Mouse (Mus musculus) embryonic facial prominence, embryonic 13.5 days (tissue): ENCODE results near the gene Gm16253. TPM values are rescaled to one million over a fixed set of nuclear protein-coding genes. Genes with fewer than 3 reads are reported as not detected.
A peak's percentile ranks its signal among the peaks of the same experiment; 100 is the strongest.

Source experiments
- ATAC-seq: fragments of 200-750 bp; cut with Nextera tagmentation; 2 replicates; pipeline ENCODE4 v1.8.0; 2017; ENCODE audit warnings: low read depth; ENCODE audit not compliant: insufficient number of reproducible peaks, insufficient read depth, low FRiP score, low TSS enrichment
- H3K27ac ChIP-seq: fragments of 300-500 bp; sonication (generic); 2 replicates; pipeline ENCODE4 v1.5.1; 2015; ENCODE audit warnings: moderate library complexity, mild to moderate bottlenecking, inconsistent platforms
- H3K27me3 ChIP-seq: fragments of 300-500 bp; sonication (generic); 2 replicates; pipeline ENCODE4 v1.6.1; 2015; ENCODE audit warnings: mild to moderate bottlenecking, inconsistent platforms
- H3K36me3 ChIP-seq: fragments of 300-500 bp; sonication (generic); 2 replicates; pipeline ENCODE4 v1.6.1; 2015; ENCODE audit warnings: mild to moderate bottlenecking, inconsistent platforms
- H3K4me1 ChIP-seq: fragments of 300-500 bp; sonication (generic); 2 replicates; pipeline ENCODE4 v1.6.1; 2015; ENCODE audit warnings: inconsistent platforms
- H3K4me2 ChIP-seq: fragments of 300-500 bp; sonication (generic); 2 replicates; pipeline ENCODE4 v1.6.1; 2015; ENCODE audit warnings: moderate library complexity, mild to moderate bottlenecking, inconsistent platforms
- H3K4me3 ChIP-seq: fragments of 300-500 bp; sonication (generic); 2 replicates; pipeline ENCODE4 v1.5.1; 2015; ENCODE audit warnings: mild to moderate bottlenecking, inconsistent platforms
- H3K9ac ChIP-seq: fragments of 300-500 bp; sonication (generic); 2 replicates; pipeline ENCODE4 v1.6.1; 2015; ENCODE audit warnings: mild to moderate bottlenecking, inconsistent platforms
- H3K9me3 ChIP-seq: fragments of 300-500 bp; sonication (generic); 2 replicates; pipeline ENCODE4 v1.6.1; 2016; ENCODE audit warnings: inconsistent platforms
- WGBS: fragments of 180-500 bp; shearing (Covaris S2); methylation state at CpG from one replicate; pipeline ENCODE4 v1.1.7; 2015; ENCODE audit warnings: mixed read lengths; 5-methylcytosine and 5-hydroxymethylcytosine counted together
- polyA plus RNA-seq: library from polyadenylated mRNA; unstranded; fragments of >200 nt; fragmentation: Nextera tagmentation; extraction: Ambion mirVana; gene quantifications from 2 replicates; pipeline ENCODE4 v1.2.1, GENCODE M21; 2015

Gm16253 gene
- polyA plus RNA-seq, 1 experiment from 2014 or later = 1.5 TPM

GRCm38 (mm10) chr3:96566661-96567450 lies 9.9 kb upstream of the Gm16253 start:
- no peaks in the 10 kb centered on the region for H3K27me3 ChIP-seq
- no peaks in the 10 kb centered on the region for H3K9me3 ChIP-seq
- no peak overlapping the region for H3K4me3 ChIP-seq
- no peak overlapping the region for H3K4me2 ChIP-seq
- no peak for ATAC-seq
- H3K36me3 ChIP-seq = no peaks in the 10 kb centered on the region
- H3K27ac ChIP-seq = no peak overlapping the region
- no peak overlapping the region for H3K9ac ChIP-seq
- peaks cover 11% of the 10 kb centered on the region; the same call in 1 of the 2 replicates for H3K4me1 ChIP-seq
- WGBS = 84% methylated on average over 8 of the region's 8 CpGs

GRCm38 (mm10) chr3:96568605-96569004 lies 8.2 kb upstream of the Gm16253 start:
- Histone ChIP-seq H3K9me3 (no peaks in the 10 kb centered on the region), H3K4me1 (peaks cover 11% of the 10 kb centered on the region; the same call in 1 of the 2 replicates), H3K36me3 (no peaks in the 10 kb centered on the region), H3K9ac (no peak overlapping the region), H3K4me3 (no peak overlapping the region), H3K27me3 (no peaks in the 10 kb centered on the region), H3K27ac (no peak overlapping the region), H3K4me2 (no peak overlapping the region)
- ATAC-seq = no peak
- WGBS = 69% methylated on average over 8 of the region's 8 CpGs

- peaks cover 3% of the 10 kb centered on the region; the same call in 1 of the 2 replicates for H3K4me1 ChIP-seq
- ATAC-seq = no peak
- H3K4me3 ChIP-seq = no peak overlapping the region
- no peak overlapping the region for H3K9ac ChIP-seq
- H3K9me3 ChIP-seq = no peaks in the 10 kb centered on the region
- H3K27ac ChIP-seq = no peak overlapping the region
- no peak overlapping the region for H3K4me2 ChIP-seq
- 94% methylated on average over 13 of the region's 13 CpGs for WGBS
- no peaks in the 10 kb centered on the region for H3K27me3 ChIP-seq
- no peaks in the 10 kb centered on the region for H3K36me3 ChIP-seq
These were observed 7.3 kb upstream of the Gm16253 start for GRCm38 (mm10) chr3:96569506-96569905.

GRCm38 (mm10) chr3:96569966-96570605 lies 6.7 kb upstream of the Gm16253 start:
- ATAC-seq = no peak
- WGBS = 88% methylated on average over 11 of the region's 11 CpGs

GRCm38 (mm10) chr3:96570643-96571042 lies 6.1 kb upstream of the Gm16253 start:
- no peaks in the 10 kb centered on the region for H3K27me3 ChIP-seq
- H3K27ac ChIP-seq = no peak overlapping the region
- H3K4me2 ChIP-seq = no peak overlapping the region
- no peak overlapping the region for H3K9ac ChIP-seq
- 57% methylated on average over 7 of the region's 7 CpGs for WGBS
- H3K4me3 ChIP-seq = no peak overlapping the region
- no peaks in the 10 kb centered on the region for H3K36me3 ChIP-seq
- 0 out of 2 replicates have a peak, but pooled peaks cover 3% of the 10 kb centered on the region for H3K4me1 ChIP-seq
- ATAC-seq = no peak
- H3K9me3 ChIP-seq = no peaks in the 10 kb centered on the region

More at GRCm38 (mm10) chr3:96569966-96570605, 6.7 kb upstream of the Gm16253 start:
- Histone ChIP-seq H3K9me3 (no peaks in the 10 kb centered on the region), H3K4me1 (no peaks in the 10 kb centered on the region), H3K4me3 (no peak overlapping the region), H3K9ac (no peak overlapping the region), H3K27me3 (no peaks in the 10 kb centered on the region), H3K4me2 (no peak overlapping the region), H3K27ac (no peak overlapping the region), H3K36me3 (no peaks in the 10 kb centered on the region)

- Histone ChIP-seq H3K27ac (no peak overlapping the region), H3K4me3 (no peak overlapping the region), H3K36me3 (no peaks in the 10 kb centered on the region), H3K4me2 (no peak overlapping the region), H3K9me3 (no peaks in the 10 kb centered on the region), H3K4me1 (peaks cover 7% of the 10 kb centered on the region), H3K9ac (no peak overlapping the region), H3K27me3 (no peaks in the 10 kb centered on the region)
- no peak for ATAC-seq
- 85% methylated on average over 2 of the region's 2 CpGs for WGBS
These were observed 5.4 kb upstream of the Gm16253 start for GRCm38 (mm10) chr3:96571336-96571735.

- Histone ChIP-seq H3K4me2 (no peak overlapping the region), H3K9ac (no peak overlapping the region), H3K36me3 (no peaks in the 10 kb centered on the region), H3K4me3 (no peak overlapping the region), H3K27me3 (no peaks in the 10 kb centered on the region), H3K9me3 (no peaks in the 10 kb centered on the region), H3K4me1 (peaks cover 15% of the 10 kb centered on the region), H3K27ac (no peak overlapping the region)
- 70% methylated on average over 16 of the region's 16 CpGs for WGBS
- ATAC-seq = no peak
These were observed 4.7 kb upstream of the Gm16253 start for GRCm38 (mm10) chr3:96571896-96572698.

- Histone ChIP-seq H3K9ac (no peak overlapping the region), H3K4me1 (peaks cover 18% of the 10 kb centered on the region)
- WGBS = 70% methylated on average over 19 of the region's 19 CpGs
These were observed 2.9 kb upstream of the Gm16253 start for GRCm38 (mm10) chr3:96573611-96574511.

GRCm38 (mm10) chr3:96575272-96575984 lies 1.4 kb upstream of the Gm16253 start:
- WGBS = 88% methylated on average over 8 of the region's 8 CpGs
- ATAC-seq = no peak
- Histone ChIP-seq H3K4me1 (peaks cover 26% of the 10 kb centered on the region), H3K27me3 (no peaks in the 10 kb centered on the region), H3K9ac (no peak overlapping the region), H3K27ac (no peak overlapping the region; the same call in 1 of the 2 replicates), H3K4me3 (no peak overlapping the region), H3K9me3 (no peaks in the 10 kb centered on the region), H3K36me3 (peaks cover 5% of the 10 kb centered on the region; the same call in 1 of the 2 replicates), H3K4me2 (no peak overlapping the region)

More at GRCm38 (mm10) chr3:96573611-96574511, 2.9 kb upstream of the Gm16253 start:
- no peak for ATAC-seq
- H3K4me3 ChIP-seq = no peak overlapping the region
- no peak overlapping the region for H3K27ac ChIP-seq
- peaks cover 4% of the 10 kb centered on the region; the same call in 1 of the 2 replicates for H3K36me3 ChIP-seq
- H3K27me3 ChIP-seq = no peaks in the 10 kb centered on the region
- H3K9me3 ChIP-seq = no peaks in the 10 kb centered on the region
- no peak overlapping the region for H3K4me2 ChIP-seq

- H3K4me1 ChIP-seq = peaks cover 33% of the 10 kb centered on the region
- H3K27ac ChIP-seq = peak overlapping the region; percentile 79
- WGBS = 58% methylated on average over 14 of the region's 14 CpGs
- peaks cover 5% of the 10 kb centered on the region; the same call in 1 of the 2 replicates for H3K36me3 ChIP-seq
- ATAC-seq = no peak
- H3K9me3 ChIP-seq = no peaks in the 10 kb centered on the region
- peak overlapping the region; percentile 20 for H3K4me3 ChIP-seq
- H3K4me2 ChIP-seq = peak overlapping the region; percentile 52
- H3K27me3 ChIP-seq = no peaks in the 10 kb centered on the region
- H3K9ac ChIP-seq = peak overlapping the region; percentile 22; the same call in 1 of the 2 replicates
These were observed 652 bp upstream of the Gm16253 start for GRCm38 (mm10) chr3:96576005-96576658.
